ENCODE assay signal across 19 mouse cellular contexts in genomic region chr15:77393832-77394231, GRCm38 (mm10). TPM values are rescaled to one million over a fixed set of nuclear protein-coding genes. Genes with fewer than 3 reads are reported as not detected.
DNase-seq lines count a peak whose midpoint lies in the region; ATAC-seq and TF ChIP-seq lines count a peak whose summit lies in the region.
"Not testable (repeated sequence)": the region's sequence is repeated elsewhere in the genome, so short reads cannot be mapped to it uniquely, and the experiment has no call there.
"Had no signal": no experiment of that assay in that cellular context is flagged by ENCODE, and none has a peak within 500 bp of the region (broad histone marks: within the 10 kb centered on the region; RNA-seq: fewer than 3 reads in every experiment).

No protein-coding gene starts in this region.

- H3K9ac ChIP-seq in liver, adult 2 months (ENCODE audit: low read depth, low read length); liver, postnatal 0 days (replicated peaks): not testable (repeated sequence)

- peak overlapping the region; percentile 46 for H3K27ac ChIP-seq in liver, adult 2 months (replicated peaks; ENCODE audit: insufficient read depth, low read depth, low read length)
- not testable (repeated sequence) for H3K27ac ChIP-seq in liver, postnatal 0 days (ENCODE audit: low read depth)
- peak overlapping the region; percentile 77 for H3K27ac ChIP-seq in small intestine, adult 2 months (ENCODE audit: insufficient read depth, low read depth, low read length)

- H3K9me3 ChIP-seq in liver, postnatal 0 days (ENCODE audit: low read length), result not testable (repeated sequence)

- not testable (repeated sequence) for H3K4me3 ChIP-seq in liver, adult 2 months (ENCODE audit: insufficient read depth, low read depth, low read length); liver, postnatal 0 days (ENCODE audit: low read depth, low read length); small intestine, adult 2 months (ENCODE audit: low read depth, low read length)

- H3K4me2 ChIP-seq in liver, postnatal 0 days (ENCODE audit: low read depth, low read length), result not testable (repeated sequence)

- peaks cover 14% of the 10 kb centered on the region for H3K4me1 ChIP-seq in liver, adult 2 months (ENCODE audit: control insufficient read depth, insufficient read depth, low read length)
- not testable (repeated sequence) for H3K4me1 ChIP-seq in liver, postnatal 0 days (ENCODE audit: insufficient read depth)
- H3K4me1 ChIP-seq in small intestine, adult 2 months (ENCODE audit: control insufficient read depth, insufficient read depth, insufficient read length, low read length), result peaks cover 19% of the 10 kb centered on the region; the same call in 1 of the 2 replicates

- TF ChIP-seq CTCF in liver, adult 2 months (IDR thresholded peaks at IDR 0.05; ENCODE audit: low read depth, low read length); liver, postnatal 0 days (IDR thresholded peaks at IDR 0.05; ENCODE audit: low read depth); small intestine, adult 2 months (IDR thresholded peaks at IDR 0.05; ENCODE audit: extremely low read depth, insufficient read length, insufficient replicate concordance, low read depth, low read length): not testable (repeated sequence)

- not testable (repeated sequence) for TF ChIP-seq EP300 in liver, postnatal 0 days (IDR thresholded peaks at IDR 0.05; ENCODE audit: low read depth)

- peaks cover 24% of the 10 kb centered on the region for H3K36me3 ChIP-seq in liver, adult 2 months (ENCODE audit: control insufficient read depth, insufficient read depth, low read length)
- not testable (repeated sequence) for H3K36me3 ChIP-seq in liver, postnatal 0 days (replicated peaks; ENCODE audit: insufficient read depth, low read length)
- peaks cover 12% of the 10 kb centered on the region for H3K36me3 ChIP-seq in small intestine, adult 2 months (ENCODE audit: control insufficient read depth, insufficient read depth, low read length)

- not testable (repeated sequence) for H3K79me2 ChIP-seq in liver, adult 2 months (ENCODE audit: control insufficient read depth, insufficient read depth, low read length)

- 20% methylated on average over 3 of the region's 3 CpGs for WGBS in liver, adult 2 months
- WGBS in liver, postnatal 0 days (ENCODE audit: insufficient replicate concordance), result 46% methylated on average over 3 of the region's 3 CpGs
- 30% methylated on average over 3 of the region's 3 CpGs for WGBS in small intestine, adult 2 months

- not testable (repeated sequence) for TF ChIP-seq POLR2A in liver, adult 2 months (IDR thresholded peaks at IDR 0.05; ENCODE audit: extremely low read depth, insufficient read depth, low read length); small intestine, adult 2 months (IDR thresholded peaks at IDR 0.05; ENCODE audit: low read depth, low read length)

- not testable (repeated sequence) for H3K27me3 ChIP-seq in liver, adult 2 months (ENCODE audit: control insufficient read depth, insufficient read depth, low read length); liver, postnatal 0 days (ENCODE audit: insufficient read depth, low read length); small intestine, adult 2 months (ENCODE audit: control insufficient read depth, insufficient read depth, low read length)

- DNase-seq in liver, adult 2 months (ENCODE audit: extremely low read depth, low read depth, low spot score), result peak; percentile 90
- not testable (repeated sequence) for DNase-seq in liver, postnatal 0 days
- DNase-seq in yolk sac, embryonic 10.5 days (ENCODE audit: low spot score), result peak; percentile 57

- ATAC-seq in liver, postnatal 0 days, result peak; percentile 19; the same call in 1 of the 2 replicates

RNA-seq across cellular contexts. Expression of gene Apol7a, which starts 5.1 kb away (rescaled TPM):
- total RNA-seq in liver, adult 2 months (2014; rRNA removed), result 104 and 121 TPM in 2 replicates
- polyA plus RNA-seq in liver, adult 2 months (2012; rRNA removed), result 89.7 and 93.2 TPM in 2 replicates
- polyA plus RNA-seq in liver, postnatal 0 days (2015; fragmentation: Nextera tagmentation; extraction: Ambion mirVana), result 17.6 and 20.8 TPM in 2 replicates
- 31.4 and 88.8 TPM in 2 replicates for polyA plus RNA-seq in small intestine, adult 2 months (2012; rRNA removed)
- total RNA-seq: adrenal gland, postnatal 25 days; adrenal gland, postnatal 36 days; CH12.LX; MEL had no signal
- polyA plus RNA-seq: activated CD4-positive, CD25-positive, alpha-beta regulatory T cell, adult 4 months; adrenal gland, adult 2 months; brain, embryonic 14.5 days; CD4-positive, CD25-positive, alpha-beta regulatory T cell, adult 4 months; G1E; Patski had no signal

RNA-seq across cellular contexts. Expression of gene Apol9a, which starts 17.1 kb away (rescaled TPM):
- 59.3 and 69.5 TPM in 2 replicates for total RNA-seq in liver, adult 2 months (2014; rRNA removed)
- 44.3 and 80.3 TPM in 2 replicates for polyA plus RNA-seq in liver, adult 2 months (2012; rRNA removed)
- polyA plus RNA-seq in liver, postnatal 0 days (2015; fragmentation: Nextera tagmentation; extraction: Ambion mirVana), result 0.34 and 0.81 TPM in 2 replicates
- 41.6 and 153 TPM in 2 replicates for polyA plus RNA-seq in small intestine, adult 2 months (2012; rRNA removed)
- total RNA-seq: CH12.LX, ES-E14, MEL had no signal
- polyA plus RNA-seq: G1E had no signal

RNA-seq across cellular contexts. Expression of gene Apol7b, which starts 53.5 kb away (rescaled TPM):
- not detected in 2 replicates for total RNA-seq in liver, adult 2 months (2014; rRNA removed)
- polyA plus RNA-seq in liver, adult 2 months (2012; rRNA removed), result not detected in 2 replicates
- polyA plus RNA-seq in liver, postnatal 0 days (2015; fragmentation: Nextera tagmentation; extraction: Ambion mirVana), result not detected in 2 replicates
- 0.49 and 0.62 TPM in 2 replicates for polyA plus RNA-seq in small intestine, adult 2 months (2012; rRNA removed)
- total RNA-seq: adrenal gland, adult 18-20 months; adrenal gland, adult 2 months; adrenal gland, postnatal 10 days; adrenal gland, postnatal 25 days; adrenal gland, postnatal 36 days; adrenal gland, postnatal 4 days; CH12.LX; G1E; MEL had no signal
- polyA plus RNA-seq: adrenal gland, adult 2 months; brain, embryonic 14.5 days; C2C12; G1E; Patski had no signal

Comparison
In these comparisons a context has a peak if more than half of its experiments do, and no peak if none do; other contexts are left out.
1. RNA of gene Apol9a, which starts 17.1 kb away (polyA plus RNA-seq): 41.6 to 153 TPM in small intestine, adult 2 months and 44.3 to 80.3 TPM in liver, adult 2 months; 0.34 to 0.81 TPM in liver, postnatal 0 days; every median in the first group is over 10 times any median in the second.